Mouse (Mus musculus): ENCODE measurements around the gene Gab1. TPM values are rescaled to one million over a fixed set of nuclear protein-coding genes. Genes with fewer than 3 reads are reported as not detected.

The Gab1 gene
- polyA plus RNA-seq, 1 experiment from 2014 or later: 7.2 TPM

DNA sequence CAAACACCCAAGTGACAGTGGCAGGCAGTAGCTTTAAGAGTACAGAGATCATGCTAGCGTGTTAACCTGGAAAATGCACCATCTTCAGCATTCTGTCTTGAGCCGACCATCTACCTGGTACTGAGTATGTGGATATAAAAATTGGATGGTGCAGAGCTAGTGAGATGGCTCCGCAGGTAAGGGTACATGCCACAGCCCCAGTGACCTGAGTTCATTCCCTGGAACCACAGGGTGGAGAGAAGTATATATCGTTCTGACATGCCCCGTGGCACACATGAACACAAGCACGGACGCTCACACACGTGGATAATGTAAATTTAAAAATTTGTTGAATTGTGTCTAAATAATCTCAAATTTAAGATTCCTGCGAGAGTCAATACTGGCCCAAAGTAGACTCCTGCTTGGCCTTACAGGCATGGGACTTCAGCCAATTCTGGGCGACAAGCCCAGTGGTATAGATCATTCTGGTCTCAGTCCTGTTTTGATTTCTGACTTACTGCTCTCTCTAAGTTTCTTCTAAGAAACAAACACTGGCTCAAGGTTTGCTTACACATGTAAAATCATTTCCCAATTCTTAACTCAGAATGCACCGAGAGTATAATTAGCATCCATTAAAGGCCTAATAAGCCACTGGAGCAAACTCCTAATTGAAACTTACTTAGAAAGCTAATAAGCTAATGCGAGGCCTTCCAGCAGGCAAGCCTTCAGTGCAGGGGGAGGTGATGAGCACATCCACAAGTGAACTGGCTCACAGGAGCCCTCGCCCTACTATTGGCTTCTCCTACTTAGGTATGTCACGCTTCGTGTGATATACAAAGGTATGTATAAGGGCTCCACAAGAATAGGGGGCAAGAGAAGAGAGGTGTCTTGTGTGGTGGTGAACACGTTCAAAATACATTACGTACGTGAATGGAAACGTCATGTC lies 85.5 kb downstream of the Gab1 start:
- ATAC-seq (ENCODE audit: low read depth): no peak
- Histone ChIP-seq H3K4me1 (ENCODE audit: control insufficient read depth, low read depth, low read length) (no peaks in the 10 kb centered on the region), H3K27me3 (ENCODE audit: control insufficient read depth, insufficient read depth, low read depth, low read length) (no peaks in the 10 kb centered on the region), H3K36me3 (ENCODE audit: control insufficient read depth, insufficient read depth) (peaks cover under 1% of the 10 kb centered on the region; the same call in 1 of the 2 replicates), H3K27ac (ENCODE audit: low read length) (no peak overlapping the region), H3K9ac (ENCODE audit: low read depth, low read length) (no peak overlapping the region), H3K4me2 (ENCODE audit: low read depth, low read length) (no peak overlapping the region), H3K4me3 (ENCODE audit: low read depth, low read length) (no peak overlapping the region), H3K9me3 (replicated peaks; ENCODE audit: control insufficient read depth, low read length) (no peaks in the 10 kb centered on the region)
- WGBS (ENCODE audit: insufficient replicate concordance): 84% methylated on average over 19 of the region's 19 CpGs

DNA sequence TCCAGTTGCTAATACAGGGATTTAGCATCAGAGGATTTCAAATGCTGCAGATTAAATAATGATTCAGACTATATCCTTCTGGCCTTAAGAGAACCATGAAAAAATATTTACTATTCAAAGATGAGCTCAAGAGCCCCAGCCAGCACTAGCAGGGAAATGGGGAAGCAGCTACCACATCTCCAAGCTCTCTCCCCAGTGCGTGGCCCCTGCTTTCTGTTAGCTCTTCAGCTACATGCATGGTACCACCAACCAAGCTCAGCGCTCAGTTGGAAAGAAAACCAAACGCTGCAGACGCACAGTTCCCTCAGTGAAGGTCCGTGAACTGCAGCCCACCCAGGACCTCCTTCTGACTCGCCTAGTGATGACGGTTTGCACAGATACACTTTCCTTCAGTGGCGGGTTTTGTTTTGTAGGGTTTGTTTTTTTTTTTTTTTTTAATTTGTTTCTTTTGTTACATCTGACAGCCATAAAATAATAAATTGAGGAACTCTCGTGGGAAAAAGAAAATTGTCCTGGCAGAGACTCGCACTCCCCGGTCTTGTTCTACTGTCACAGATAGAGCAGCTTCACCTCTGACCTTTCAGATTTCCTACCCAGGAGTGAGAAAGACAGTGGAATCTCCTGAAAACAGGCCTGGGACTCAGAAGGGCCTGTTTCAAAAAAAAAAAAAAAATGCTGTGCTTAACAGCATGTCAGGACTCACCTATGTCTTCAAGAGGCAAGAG lies 86.4 kb downstream of the Gab1 start:
- Histone ChIP-seq H3K27me3 (ENCODE audit: control insufficient read depth, insufficient read depth, low read depth, low read length) (no peaks in the 10 kb centered on the region), H3K4me1 (ENCODE audit: control insufficient read depth, low read depth, low read length) (no peaks in the 10 kb centered on the region), H3K9ac (ENCODE audit: low read depth, low read length) (no peak overlapping the region), H3K36me3 (ENCODE audit: control insufficient read depth, insufficient read depth) (no peaks in the 10 kb centered on the region; the same call in 1 of the 2 replicates), H3K27ac (ENCODE audit: low read length) (no peak overlapping the region), H3K4me3 (ENCODE audit: low read depth, low read length) (no peak overlapping the region), H3K9me3 (replicated peaks; ENCODE audit: control insufficient read depth, low read length) (no peaks in the 10 kb centered on the region), H3K4me2 (ENCODE audit: low read depth, low read length) (no peak overlapping the region)
- WGBS (ENCODE audit: insufficient replicate concordance): 34% methylated on average over 11 of the region's 11 CpGs
- ATAC-seq (ENCODE audit: low read depth): no peak

DNA sequence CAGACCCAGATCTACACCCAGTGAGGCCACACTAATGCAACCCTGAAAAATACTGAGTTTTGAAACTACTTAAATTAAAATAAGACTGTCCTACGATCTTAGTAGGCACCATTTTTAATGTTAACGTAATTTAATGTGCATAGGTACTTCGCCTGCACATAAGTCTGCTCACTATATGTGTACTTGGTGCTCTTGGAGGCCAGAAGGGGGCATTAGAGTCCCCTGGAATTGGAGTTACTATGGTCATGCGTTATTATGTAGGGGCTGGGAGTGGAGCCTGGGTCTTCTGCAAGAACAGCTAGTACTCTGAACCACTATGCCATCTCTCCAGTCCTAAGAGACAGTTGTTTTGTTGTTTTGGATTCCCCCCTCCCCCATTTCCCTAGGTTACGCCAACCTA lies 88.1 kb downstream of the Gab1 start:
- H3K36me3 ChIP-seq (ENCODE audit: control insufficient read depth, insufficient read depth): peaks cover 9% of the 10 kb centered on the region
- H3K4me1 ChIP-seq (ENCODE audit: control insufficient read depth, low read depth, low read length): no peaks in the 10 kb centered on the region
- no peaks in the 10 kb centered on the region for H3K9me3 ChIP-seq (replicated peaks; ENCODE audit: control insufficient read depth, low read length)
- H3K4me3 ChIP-seq (ENCODE audit: low read depth, low read length): no peak overlapping the region
- no peak for ATAC-seq (ENCODE audit: low read depth)
- no peak overlapping the region for H3K4me2 ChIP-seq (ENCODE audit: low read depth, low read length)
- H3K9ac ChIP-seq (ENCODE audit: low read depth, low read length): no peak overlapping the region
- no peaks in the 10 kb centered on the region for H3K27me3 ChIP-seq (ENCODE audit: control insufficient read depth, insufficient read depth, low read depth, low read length)
- WGBS (ENCODE audit: insufficient replicate concordance): 74% methylated on average over 5 of the region's 5 CpGs
- no peak overlapping the region for H3K27ac ChIP-seq (ENCODE audit: low read length)

DNA sequence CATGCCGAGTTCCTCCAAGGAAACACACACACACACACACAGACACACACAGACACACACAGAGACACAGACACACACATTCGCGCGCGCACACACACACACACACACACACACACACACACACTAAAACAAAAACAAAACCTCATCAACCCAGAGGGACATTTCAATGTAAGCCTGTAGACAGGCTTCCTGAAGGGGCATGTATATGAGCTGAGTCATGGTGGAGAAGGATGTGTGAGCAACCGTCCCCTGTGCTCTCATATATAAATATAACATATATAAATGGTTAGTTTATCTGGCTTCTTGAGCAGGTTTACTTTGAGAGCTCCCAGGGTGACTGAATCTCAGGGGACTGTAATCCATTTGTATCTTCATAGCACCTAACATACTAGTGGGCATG lies 91.0 kb downstream of the Gab1 start:
- H3K27ac ChIP-seq (ENCODE audit: low read length): no peak overlapping the region
- no peak overlapping the region for H3K4me3 ChIP-seq (ENCODE audit: low read depth, low read length)
- 43% methylated on average over 6 of the region's 6 CpGs for WGBS (ENCODE audit: insufficient replicate concordance)
- peaks cover 15% of the 10 kb centered on the region for H3K36me3 ChIP-seq (ENCODE audit: control insufficient read depth, insufficient read depth)
- ATAC-seq (ENCODE audit: low read depth): no peak
- no peaks in the 10 kb centered on the region for H3K4me1 ChIP-seq (ENCODE audit: control insufficient read depth, low read depth, low read length)
- H3K9ac ChIP-seq (ENCODE audit: low read depth, low read length): no peak overlapping the region
- no peaks in the 10 kb centered on the region for H3K27me3 ChIP-seq (ENCODE audit: control insufficient read depth, insufficient read depth, low read depth, low read length)
- H3K4me2 ChIP-seq (ENCODE audit: low read depth, low read length): no peak overlapping the region
- H3K9me3 ChIP-seq (replicated peaks; ENCODE audit: control insufficient read depth, low read length): no peaks in the 10 kb centered on the region

DNA sequence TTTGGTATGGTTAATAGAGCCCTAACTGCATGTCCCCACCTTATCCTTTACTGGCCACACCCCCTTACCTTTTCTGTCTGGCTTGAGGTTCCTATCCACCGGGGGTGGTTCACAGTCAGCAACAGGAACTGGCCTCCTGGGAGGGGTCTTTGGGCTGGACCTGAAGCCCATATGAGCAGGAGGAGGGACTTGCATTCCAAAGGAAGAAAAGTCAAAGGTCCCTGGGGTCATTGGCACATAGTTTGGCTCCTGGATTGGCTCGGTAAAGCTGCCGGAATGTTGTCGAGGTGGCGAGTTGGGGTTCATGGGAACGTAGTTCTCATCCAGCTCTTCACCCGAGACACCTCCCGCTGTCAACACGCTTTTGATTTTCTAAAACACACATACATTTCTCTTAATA lies 95.8 kb downstream of the Gab1 start:
- Histone ChIP-seq H3K4me2 (ENCODE audit: low read depth, low read length) (no peak overlapping the region), H3K4me3 (ENCODE audit: low read depth, low read length) (no peak overlapping the region), H3K4me1 (ENCODE audit: control insufficient read depth, low read depth, low read length) (no peaks in the 10 kb centered on the region), H3K9me3 (replicated peaks; ENCODE audit: control insufficient read depth, low read length) (no peaks in the 10 kb centered on the region), H3K27me3 (ENCODE audit: control insufficient read depth, insufficient read depth, low read depth, low read length) (no peaks in the 10 kb centered on the region), H3K27ac (ENCODE audit: low read length) (no peak overlapping the region), H3K36me3 (ENCODE audit: control insufficient read depth, insufficient read depth) (peaks cover 28% of the 10 kb centered on the region), H3K9ac (ENCODE audit: low read depth, low read length) (no peak overlapping the region)
- ATAC-seq (ENCODE audit: low read depth): no peak
- WGBS (ENCODE audit: insufficient replicate concordance): 82% methylated on average over 9 of the region's 9 CpGs

DNA sequence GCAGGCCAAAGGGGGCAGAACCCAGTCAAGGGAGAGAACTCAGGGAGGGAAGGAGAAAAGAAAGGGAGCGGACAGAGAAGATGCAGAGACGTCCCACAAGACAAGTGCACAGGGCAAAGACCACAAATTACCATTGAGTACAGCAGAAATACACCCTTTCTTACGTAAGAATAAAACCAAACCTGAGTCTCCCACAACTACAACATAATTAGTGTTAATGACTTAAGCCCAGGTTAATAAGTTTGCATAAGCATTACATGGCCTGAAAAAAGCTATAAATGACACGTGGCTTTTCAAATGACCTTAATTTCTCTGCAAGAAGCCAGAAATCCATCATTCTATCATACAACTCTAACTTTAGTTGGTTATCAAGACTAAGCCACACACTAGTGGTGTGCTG lies 97.0 kb downstream of the Gab1 start:
- Histone ChIP-seq H3K9ac (ENCODE audit: low read depth, low read length) (no peak overlapping the region), H3K27ac (ENCODE audit: low read length) (no peak overlapping the region), H3K4me3 (ENCODE audit: low read depth, low read length) (no peak overlapping the region), H3K27me3 (ENCODE audit: control insufficient read depth, insufficient read depth, low read depth, low read length) (no peaks in the 10 kb centered on the region), H3K9me3 (replicated peaks; ENCODE audit: control insufficient read depth, low read length) (no peaks in the 10 kb centered on the region), H3K4me1 (ENCODE audit: control insufficient read depth, low read depth, low read length) (no peaks in the 10 kb centered on the region), H3K36me3 (ENCODE audit: control insufficient read depth, insufficient read depth) (peaks cover 23% of the 10 kb centered on the region), H3K4me2 (ENCODE audit: low read depth, low read length) (no peak overlapping the region)
- ATAC-seq (ENCODE audit: low read depth): no peak
- 80% methylated on average over 4 of the region's 4 CpGs for WGBS (ENCODE audit: insufficient replicate concordance)

DNA sequence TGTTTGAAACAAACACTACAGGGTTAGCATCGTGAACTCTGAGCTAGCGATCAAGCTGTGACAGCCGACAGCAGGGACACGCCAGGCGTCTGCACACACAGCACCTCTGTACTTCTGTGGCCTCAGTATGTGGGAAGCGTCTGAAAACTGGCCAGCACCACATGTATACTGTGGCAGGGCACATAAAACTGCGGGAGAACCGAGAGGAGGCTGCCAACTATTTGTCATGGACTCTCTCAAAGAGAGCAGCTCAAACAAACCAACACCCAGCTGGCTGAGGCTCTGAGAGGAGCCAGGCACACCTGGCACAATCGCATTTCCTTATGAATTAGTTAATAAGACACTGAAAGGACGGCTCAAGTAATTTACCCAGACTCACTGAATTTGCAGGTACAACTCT lies 99.0 kb downstream of the Gab1 start:
- no peak overlapping the region for H3K4me3 ChIP-seq (ENCODE audit: low read depth, low read length)
- no peaks in the 10 kb centered on the region for H3K9me3 ChIP-seq (replicated peaks; ENCODE audit: control insufficient read depth, low read length)
- WGBS (ENCODE audit: insufficient replicate concordance): 75% methylated on average over 10 of the region's 10 CpGs
- no peak overlapping the region for H3K27ac ChIP-seq (ENCODE audit: low read length)
- H3K9ac ChIP-seq (ENCODE audit: low read depth, low read length): no peak overlapping the region
- no peak for ATAC-seq (ENCODE audit: low read depth)
- no peaks in the 10 kb centered on the region for H3K4me1 ChIP-seq (ENCODE audit: control insufficient read depth, low read depth, low read length)
- H3K27me3 ChIP-seq (ENCODE audit: control insufficient read depth, insufficient read depth, low read depth, low read length): no peaks in the 10 kb centered on the region
- H3K4me2 ChIP-seq (ENCODE audit: low read depth, low read length): no peak overlapping the region
- peaks cover 24% of the 10 kb centered on the region for H3K36me3 ChIP-seq (ENCODE audit: control insufficient read depth, insufficient read depth)

DNA sequence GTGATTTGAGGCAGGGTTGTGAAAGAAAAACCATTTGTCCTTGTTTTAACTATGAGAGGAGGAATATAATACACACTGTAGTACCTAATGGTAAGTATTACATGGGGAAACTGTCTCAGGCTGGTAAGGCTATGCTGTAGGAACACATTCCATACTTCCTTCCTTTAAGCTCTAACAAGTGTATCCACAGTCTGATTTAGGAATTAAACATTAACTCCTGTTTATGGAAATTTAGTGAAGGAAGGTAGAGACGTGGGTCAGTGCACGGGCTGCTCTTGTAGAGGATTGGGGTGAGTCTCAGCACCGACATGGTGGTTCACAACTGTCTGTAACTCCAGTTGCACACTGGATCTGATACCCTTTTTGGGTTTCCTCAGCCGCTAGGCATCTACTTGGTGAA lies 100.0 kb downstream of the Gab1 start:
- Histone ChIP-seq H3K27me3 (ENCODE audit: control insufficient read depth, insufficient read depth, low read depth, low read length) (no peaks in the 10 kb centered on the region), H3K36me3 (ENCODE audit: control insufficient read depth, insufficient read depth) (peaks cover 26% of the 10 kb centered on the region), H3K4me2 (ENCODE audit: low read depth, low read length) (no peak overlapping the region), H3K4me3 (ENCODE audit: low read depth, low read length) (no peak overlapping the region), H3K27ac (ENCODE audit: low read length) (no peak overlapping the region), H3K4me1 (ENCODE audit: control insufficient read depth, low read depth, low read length) (no peaks in the 10 kb centered on the region), H3K9me3 (replicated peaks; ENCODE audit: control insufficient read depth, low read length) (no peaks in the 10 kb centered on the region), H3K9ac (ENCODE audit: low read depth, low read length) (no peak overlapping the region)
- WGBS (ENCODE audit: insufficient replicate concordance): 70% methylated on average over 4 of the region's 4 CpGs
- no peak for ATAC-seq (ENCODE audit: low read depth)

DNA sequence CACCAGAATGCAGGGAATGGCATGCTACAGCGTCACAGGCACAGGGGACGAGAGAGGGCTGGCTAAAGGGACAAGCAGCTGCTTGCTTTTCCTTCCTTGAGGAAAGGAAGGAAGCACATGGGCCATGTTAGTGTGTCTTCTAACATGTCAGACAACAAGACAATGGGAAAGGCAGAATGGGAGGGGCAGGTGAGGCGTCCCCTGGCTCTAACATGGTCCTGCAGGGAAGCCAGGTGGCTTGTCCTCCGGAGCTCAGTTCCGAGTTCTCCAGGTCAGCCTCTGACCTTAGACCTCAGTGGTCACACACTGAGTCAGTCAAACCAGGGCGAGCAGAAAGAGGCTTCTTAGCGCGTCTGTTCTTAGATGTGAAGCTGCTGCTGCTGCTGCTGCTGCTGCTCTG lies 103.9 kb downstream of the Gab1 start:
- Histone ChIP-seq H3K27ac (ENCODE audit: low read length) (no peak overlapping the region), H3K9me3 (replicated peaks; ENCODE audit: control insufficient read depth, low read length) (no peaks in the 10 kb centered on the region), H3K4me1 (ENCODE audit: control insufficient read depth, low read depth, low read length) (no peaks in the 10 kb centered on the region), H3K27me3 (ENCODE audit: control insufficient read depth, insufficient read depth, low read depth, low read length) (no peaks in the 10 kb centered on the region), H3K4me2 (ENCODE audit: low read depth, low read length) (no peak overlapping the region), H3K4me3 (ENCODE audit: low read depth, low read length) (no peak overlapping the region), H3K9ac (ENCODE audit: low read depth, low read length) (no peak overlapping the region), H3K36me3 (ENCODE audit: control insufficient read depth, insufficient read depth) (peaks cover 13% of the 10 kb centered on the region)
- 76% methylated on average over 8 of the region's 8 CpGs for WGBS (ENCODE audit: insufficient replicate concordance)
- no peak for ATAC-seq (ENCODE audit: low read depth)
